Mouse (Mus musculus): ENCODE measurements at regions not wholly inside any gene's neighbourhood (a gene's known extent, or its start where the extent isn't known, plus 50 kb on each side); places are given as distances from the start of the nearest gene placed in this dataset.

GRCm38 (mm10) chr7:123059718-123060337 lies 63.9 kb upstream of the Tnrc6a start:
- Histone ChIP-seq H3K79me2 (ENCODE audit: control insufficient read depth, insufficient read depth, low read length) (no peaks in the 10 kb centered on the region), H3K36me3 (ENCODE audit: control insufficient read depth, insufficient read depth, low read length) (no peaks in the 10 kb centered on the region), H3K4me3 (ENCODE audit: insufficient read depth, low read depth, low read length) (no peak overlapping the region), H3K4me1 (ENCODE audit: control insufficient read depth, insufficient read depth, low read length) (no peaks in the 10 kb centered on the region), H3K27ac (replicated peaks; ENCODE audit: insufficient read depth, low read depth, low read length) (no peak overlapping the region), H3K9ac (ENCODE audit: low read depth, low read length) (no peak overlapping the region), H3K27me3 (ENCODE audit: control insufficient read depth, insufficient read depth, low read length) (no peaks in the 10 kb centered on the region)
- 77% methylated on average over 9 of the region's 9 CpGs for WGBS
- peak; percentile 49 for DNase-seq (ENCODE audit: extremely low read depth, low read depth, low spot score)
- TF ChIP-seq POLR2A (IDR thresholded peaks at IDR 0.05; ENCODE audit: extremely low read depth, insufficient read depth, low read length) (no peak), CTCF (IDR thresholded peaks at IDR 0.05; ENCODE audit: low read depth, low read length) (no peak)

DNA sequence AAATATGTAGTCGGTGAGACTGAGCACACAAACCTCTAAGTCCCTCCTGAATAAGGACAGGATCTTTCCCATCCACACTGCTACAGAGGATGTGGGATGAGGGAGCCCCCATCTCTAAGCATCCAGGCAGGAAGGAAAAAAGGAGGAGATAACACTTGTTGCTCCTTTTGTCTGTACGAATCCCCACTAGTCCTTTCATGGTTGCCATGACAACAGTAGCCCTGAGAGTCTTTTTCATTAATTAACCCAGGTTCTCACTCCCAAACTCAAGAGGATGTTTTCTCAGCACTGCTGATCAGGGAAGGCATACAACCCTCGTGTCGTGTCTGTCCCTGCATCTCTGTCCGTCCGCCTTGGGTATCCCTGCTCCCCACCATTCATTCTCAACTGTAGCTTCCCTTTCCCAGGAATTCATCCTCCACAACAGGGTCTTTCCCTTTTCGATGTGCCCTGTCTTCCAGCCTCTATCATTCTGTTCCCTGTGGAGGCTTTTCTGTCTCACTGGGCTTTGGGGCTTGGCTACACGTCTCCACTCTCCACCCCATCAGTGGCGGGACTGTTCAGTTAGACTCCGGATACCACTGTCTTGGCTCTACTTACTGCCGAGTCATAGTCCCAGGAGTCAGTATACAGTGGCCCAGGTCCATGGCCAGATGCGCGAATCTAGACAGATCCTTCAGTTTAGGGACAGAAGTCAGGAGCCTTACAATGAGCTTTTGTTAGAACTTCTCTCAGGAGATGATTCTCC lies 60.2 kb upstream of the Tnrc6a start:
- no peaks in the 10 kb centered on the region for H3K79me2 ChIP-seq (ENCODE audit: control insufficient read depth, insufficient read depth, low read length)
- TF ChIP-seq POLR2A (IDR thresholded peaks at IDR 0.05; ENCODE audit: extremely low read depth, insufficient read depth, low read length) (no peak), CTCF (IDR thresholded peaks at IDR 0.05; ENCODE audit: low read depth, low read length) (no peak)
- H3K27ac ChIP-seq (replicated peaks; ENCODE audit: insufficient read depth, low read depth, low read length) = no peak overlapping the region
- H3K36me3 ChIP-seq (ENCODE audit: control insufficient read depth, insufficient read depth, low read length) = no peaks in the 10 kb centered on the region
- no peak overlapping the region for H3K4me3 ChIP-seq (ENCODE audit: insufficient read depth, low read depth, low read length)
- no peaks in the 10 kb centered on the region for H3K4me1 ChIP-seq (ENCODE audit: control insufficient read depth, insufficient read depth, low read length)
- DNase-seq (ENCODE audit: extremely low read depth, low read depth, low spot score) = no peak
- WGBS = 69% methylated on average over 13 of the region's 13 CpGs
- no peaks in the 10 kb centered on the region for H3K27me3 ChIP-seq (ENCODE audit: control insufficient read depth, insufficient read depth, low read length)
- no peak overlapping the region for H3K9ac ChIP-seq (ENCODE audit: low read depth, low read length)

- no peaks in the 10 kb centered on the region for H3K4me1 ChIP-seq (ENCODE audit: control insufficient read depth, insufficient read depth, low read length)
- DNase-seq (ENCODE audit: extremely low read depth, low read depth, low spot score) = no peak
- no peak overlapping the region for H3K9ac ChIP-seq (ENCODE audit: low read depth, low read length)
- no peaks in the 10 kb centered on the region for H3K27me3 ChIP-seq (ENCODE audit: control insufficient read depth, insufficient read depth, low read length)
- H3K27ac ChIP-seq (replicated peaks; ENCODE audit: insufficient read depth, low read depth, low read length) = no peak overlapping the region
- WGBS = 85% methylated on average over 13 of the region's 13 CpGs
- H3K79me2 ChIP-seq (ENCODE audit: control insufficient read depth, insufficient read depth, low read length) = no peaks in the 10 kb centered on the region
- no peak overlapping the region for H3K4me3 ChIP-seq (ENCODE audit: insufficient read depth, low read depth, low read length)
- TF ChIP-seq POLR2A (IDR thresholded peaks at IDR 0.05; ENCODE audit: extremely low read depth, insufficient read depth, low read length) (no peak), CTCF (IDR thresholded peaks at IDR 0.05; ENCODE audit: low read depth, low read length) (no peak)
- H3K36me3 ChIP-seq (ENCODE audit: control insufficient read depth, insufficient read depth, low read length) = no peaks in the 10 kb centered on the region
Measured at GRCm38 (mm10) chr7:123065951-123066351, 57.7 kb upstream of the Tnrc6a start.

GRCm38 (mm10) chr7:123067396-123067795 lies 56.3 kb upstream of the Tnrc6a start:
- TF ChIP-seq CTCF (IDR thresholded peaks at IDR 0.05; ENCODE audit: low read depth, low read length) (no peak), POLR2A (IDR thresholded peaks at IDR 0.05; ENCODE audit: extremely low read depth, insufficient read depth, low read length) (no peak)
- Histone ChIP-seq H3K27me3 (ENCODE audit: control insufficient read depth, insufficient read depth, low read length) (no peaks in the 10 kb centered on the region), H3K36me3 (ENCODE audit: control insufficient read depth, insufficient read depth, low read length) (no peaks in the 10 kb centered on the region), H3K27ac (replicated peaks; ENCODE audit: insufficient read depth, low read depth, low read length) (no peak overlapping the region), H3K79me2 (ENCODE audit: control insufficient read depth, insufficient read depth, low read length) (no peaks in the 10 kb centered on the region), H3K4me3 (ENCODE audit: insufficient read depth, low read depth, low read length) (no peak overlapping the region), H3K9ac (ENCODE audit: low read depth, low read length) (no peak overlapping the region), H3K4me1 (ENCODE audit: control insufficient read depth, insufficient read depth, low read length) (no peaks in the 10 kb centered on the region)
- DNase-seq (ENCODE audit: extremely low read depth, low read depth, low spot score) = no peak
- WGBS = 91% methylated on average over 1 of the region's 1 CpGs

- Histone ChIP-seq H3K27ac (replicated peaks; ENCODE audit: insufficient read depth, low read depth, low read length) (no peak overlapping the region), H3K79me2 (ENCODE audit: control insufficient read depth, insufficient read depth, low read length) (no peaks in the 10 kb centered on the region), H3K4me1 (ENCODE audit: control insufficient read depth, insufficient read depth, low read length) (no peaks in the 10 kb centered on the region), H3K9ac (ENCODE audit: low read depth, low read length) (no peak overlapping the region), H3K27me3 (ENCODE audit: control insufficient read depth, insufficient read depth, low read length) (no peaks in the 10 kb centered on the region), H3K36me3 (ENCODE audit: control insufficient read depth, insufficient read depth, low read length) (no peaks in the 10 kb centered on the region), H3K4me3 (ENCODE audit: insufficient read depth, low read depth, low read length) (no peak overlapping the region)
- 59% methylated on average over 1 of the region's 1 CpGs for WGBS
- no peak for TF ChIP-seq CTCF (IDR thresholded peaks at IDR 0.05; ENCODE audit: low read depth, low read length)
- TF ChIP-seq POLR2A (IDR thresholded peaks at IDR 0.05; ENCODE audit: extremely low read depth, insufficient read depth, low read length) = no peak
- no peak for DNase-seq (ENCODE audit: extremely low read depth, low read depth, low spot score)
Measured at GRCm38 (mm10) chr7:123068241-123068640, 55.4 kb upstream of the Tnrc6a start.

- Histone ChIP-seq H3K27me3 (ENCODE audit: control insufficient read depth, insufficient read depth, low read length) (no peaks in the 10 kb centered on the region), H3K27ac (replicated peaks; ENCODE audit: insufficient read depth, low read depth, low read length) (no peak overlapping the region), H3K4me1 (ENCODE audit: control insufficient read depth, insufficient read depth, low read length) (no peaks in the 10 kb centered on the region), H3K36me3 (ENCODE audit: control insufficient read depth, insufficient read depth, low read length) (no peaks in the 10 kb centered on the region), H3K79me2 (ENCODE audit: control insufficient read depth, insufficient read depth, low read length) (no peaks in the 10 kb centered on the region), H3K4me3 (ENCODE audit: insufficient read depth, low read depth, low read length) (no peak overlapping the region), H3K9ac (ENCODE audit: low read depth, low read length) (no peak overlapping the region)
- TF ChIP-seq CTCF (IDR thresholded peaks at IDR 0.05; ENCODE audit: low read depth, low read length) = no peak
- TF ChIP-seq POLR2A (IDR thresholded peaks at IDR 0.05; ENCODE audit: extremely low read depth, insufficient read depth, low read length) = no peak
- WGBS = 53% methylated on average over 9 of the region's 9 CpGs
- DNase-seq (ENCODE audit: extremely low read depth, low read depth, low spot score) = no peak
Measured at GRCm38 (mm10) chr7:123068715-123069273, 54.9 kb upstream of the Tnrc6a start.
